Mouse (Mus musculus) hindbrain, embryonic 10.5 days (tissue): ENCODE measurements around the gene Reep6. TPM values are rescaled to one million over a fixed set of nuclear protein-coding genes. Genes with fewer than 3 reads are reported as not detected.

Experiments
- DNase-seq: peaks from one replicate; pipeline ENCODE4 v3.0.0-alpha.2; 2017; ENCODE audit warnings: low spot score
- H3K27ac ChIP-seq: fragments of 300-500 bp; sonication (generic); 2 replicates; pipeline ENCODE4 v1.5.1; 2016; ENCODE audit warnings: mild to moderate bottlenecking, moderate library complexity
- H3K27me3 ChIP-seq: fragments of 300-500 bp; sonication (generic); 2 replicates; pipeline ENCODE4 v1.6.1; 2016; ENCODE audit warnings: mild to moderate bottlenecking; ENCODE audit not compliant: poor library complexity, insufficient read depth, severe bottlenecking
- H3K36me3 ChIP-seq: fragments of 300-500 bp; sonication (generic); 2 replicates; pipeline ENCODE4 v1.6.1; 2016; ENCODE audit warnings: mild to moderate bottlenecking, moderate library complexity
- H3K4me1 ChIP-seq: fragments of 300-500 bp; sonication (generic); replicated peaks from 2 replicates; pipeline ENCODE4 v1.6.1; 2016; ENCODE audit warnings: mild to moderate bottlenecking
- H3K4me3 ChIP-seq: fragments of 300-500 bp; sonication (generic); 2 replicates; pipeline ENCODE4 v1.5.1; 2016; ENCODE audit warnings: mild to moderate bottlenecking, moderate library complexity
- H3K9me3 ChIP-seq: fragments of 300-500 bp; sonication (generic); 2 replicates; pipeline ENCODE4 v1.6.1; 2016; ENCODE audit warnings: mild to moderate bottlenecking, moderate library complexity
- WGBS: fragments of 180-500 bp; shearing (Covaris S2); methylation state at CpG from one replicate; pipeline ENCODE4 v1.1.7; 2016; 5-methylcytosine and 5-hydroxymethylcytosine counted together
- polyA plus RNA-seq: library from polyadenylated mRNA; unstranded; fragments of >200 nt; fragmentation: Nextera tagmentation; extraction: Ambion mirVana; gene quantifications from 2 replicates; pipeline ENCODE4 v1.2.1, GENCODE M21; 2016

The Reep6 gene
- polyA plus RNA-seq, 1 experiment from 2014 or later: 7.2 TPM

DNA sequence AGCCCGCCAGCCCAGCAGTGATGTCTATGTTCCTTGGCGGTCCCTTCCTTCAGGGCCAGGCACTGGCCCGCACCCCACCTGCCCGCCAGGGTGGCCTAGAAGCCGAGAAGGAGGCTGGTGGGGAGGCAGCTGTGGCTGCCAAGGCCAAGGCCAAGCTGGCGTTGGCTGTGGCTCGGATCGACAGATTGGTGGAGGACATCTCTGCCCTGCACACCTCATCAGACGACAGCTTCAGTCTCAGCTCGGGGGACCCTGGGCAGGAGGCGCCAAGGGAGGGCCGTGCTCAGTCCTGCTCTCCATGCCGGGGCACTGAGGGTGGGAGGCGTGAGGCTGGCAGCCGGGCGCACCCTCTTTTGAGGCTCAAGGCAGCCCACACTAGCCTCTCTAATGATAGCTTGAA is 18.2 kb upstream of the Reep6 start:
- H3K36me3 ChIP-seq: peaks cover 99% of the 10 kb centered on the region
- WGBS: 88% methylated on average over 16 of the region's 16 CpGs
- H3K27me3 ChIP-seq: peaks cover 89% of the 10 kb centered on the region
- DNase-seq: no peak
- no peaks in the 10 kb centered on the region for H3K9me3 ChIP-seq
- H3K27ac ChIP-seq: no peak overlapping the region
- H3K4me3 ChIP-seq: no peak overlapping the region
- peaks cover 39% of the 10 kb centered on the region for H3K4me1 ChIP-seq

- H3K36me3 ChIP-seq: peaks cover 99% of the 10 kb centered on the region
- peaks cover 50% of the 10 kb centered on the region for H3K4me1 ChIP-seq
- 0 out of 2 replicates have a peak overlapping the region, but pooled peaks have one; percentile 14 for H3K4me3 ChIP-seq
- 75% methylated on average over 54 of the region's 54 CpGs for WGBS
- H3K27me3 ChIP-seq: peaks cover 89% of the 10 kb centered on the region
- no peak for DNase-seq
- H3K9me3 ChIP-seq: no peaks in the 10 kb centered on the region
- no peak overlapping the region for H3K27ac ChIP-seq
Observed at GRCm38 (mm10) chr10:80312586-80313504, 16.9 kb upstream of the Reep6 start.

DNA sequence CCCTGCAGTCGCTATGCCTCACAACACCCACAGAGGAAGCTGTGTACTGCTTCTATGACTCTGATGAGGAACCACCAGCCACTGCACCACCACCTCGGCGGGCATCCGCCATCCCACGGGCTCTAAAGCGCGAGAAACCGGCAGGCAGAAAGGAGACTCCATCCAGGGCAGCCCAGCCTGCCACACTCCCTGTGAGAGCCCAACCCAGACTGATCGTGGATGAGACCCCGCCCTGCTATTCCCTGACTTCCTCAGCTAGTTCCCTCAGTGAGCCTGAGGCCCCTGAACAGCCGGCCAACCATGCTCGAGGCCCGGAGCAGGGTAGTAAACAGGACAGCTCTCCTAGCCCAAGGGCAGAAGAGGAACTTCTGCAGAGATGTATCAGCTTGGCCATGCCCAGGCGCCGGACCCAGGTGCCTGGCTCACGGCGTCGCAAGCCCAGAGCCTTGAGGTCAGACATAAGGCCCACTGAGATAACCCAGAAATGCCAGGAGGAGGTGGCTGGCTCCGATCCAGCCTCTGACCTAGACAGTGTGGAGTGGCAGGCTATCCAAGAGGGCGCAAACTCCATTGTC is 16.0 kb upstream of the Reep6 start:
- Histone ChIP-seq H3K27ac (0 out of 2 replicates have a peak overlapping the region, but pooled peaks have one; percentile 23), H3K36me3 (peaks cover 99% of the 10 kb centered on the region), H3K4me3 (peak overlapping the region; percentile 9; the same call in 1 of the 2 replicates), H3K27me3 (peaks cover 89% of the 10 kb centered on the region), H3K9me3 (no peaks in the 10 kb centered on the region), H3K4me1 (peaks cover 58% of the 10 kb centered on the region)
- WGBS: 59% methylated on average over 20 of the region's 20 CpGs
- no peak for DNase-seq

DNA sequence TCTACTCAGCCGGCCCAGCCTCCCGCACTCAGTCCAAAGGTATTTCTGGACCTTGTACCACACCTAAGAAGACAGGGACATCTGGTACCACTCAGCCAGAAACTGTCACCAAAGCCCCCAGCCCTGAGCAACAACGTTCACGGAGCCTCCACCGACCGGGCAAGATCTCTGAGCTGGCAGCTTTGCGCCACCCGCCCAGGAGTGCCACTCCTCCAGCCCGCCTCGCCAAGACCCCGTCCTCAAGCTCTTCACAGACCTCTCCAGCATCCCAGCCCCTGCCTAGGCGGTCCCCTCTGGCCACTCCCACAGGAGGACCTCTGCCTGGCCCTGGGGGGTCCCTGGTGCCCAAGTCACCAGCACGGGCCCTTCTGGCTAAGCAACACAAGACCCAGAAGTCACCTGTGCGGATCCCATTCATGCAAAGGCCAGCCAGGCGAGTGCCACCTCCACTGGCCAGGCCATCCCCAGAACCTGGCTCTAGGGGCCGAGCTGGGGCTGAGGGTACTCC is 15.2 kb upstream of the Reep6 start:
- Histone ChIP-seq H3K9me3 (no peaks in the 10 kb centered on the region), H3K36me3 (peaks cover 97% of the 10 kb centered on the region), H3K27ac (no peak overlapping the region), H3K4me3 (0 out of 2 replicates have a peak overlapping the region, but pooled peaks have one; percentile 4), H3K27me3 (peaks cover 83% of the 10 kb centered on the region), H3K4me1 (peaks cover 66% of the 10 kb centered on the region)
- WGBS: 54% methylated on average over 16 of the region's 16 CpGs
- DNase-seq: no peak

- peaks cover 90% of the 10 kb centered on the region for H3K36me3 ChIP-seq
- DNase-seq: no peak
- peaks cover 73% of the 10 kb centered on the region for H3K4me1 ChIP-seq
- 52% methylated on average over 27 of the region's 27 CpGs for WGBS
- peaks cover 78% of the 10 kb centered on the region for H3K27me3 ChIP-seq
- H3K27ac ChIP-seq: 0 out of 2 replicates have a peak overlapping the region, but pooled peaks have one; percentile 2
- H3K9me3 ChIP-seq: no peaks in the 10 kb centered on the region
- H3K4me3 ChIP-seq: 0 out of 2 replicates have a peak overlapping the region, but pooled peaks have one; percentile 4
Observed at GRCm38 (mm10) chr10:80315315-80315714, 14.4 kb upstream of the Reep6 start.

DNA sequence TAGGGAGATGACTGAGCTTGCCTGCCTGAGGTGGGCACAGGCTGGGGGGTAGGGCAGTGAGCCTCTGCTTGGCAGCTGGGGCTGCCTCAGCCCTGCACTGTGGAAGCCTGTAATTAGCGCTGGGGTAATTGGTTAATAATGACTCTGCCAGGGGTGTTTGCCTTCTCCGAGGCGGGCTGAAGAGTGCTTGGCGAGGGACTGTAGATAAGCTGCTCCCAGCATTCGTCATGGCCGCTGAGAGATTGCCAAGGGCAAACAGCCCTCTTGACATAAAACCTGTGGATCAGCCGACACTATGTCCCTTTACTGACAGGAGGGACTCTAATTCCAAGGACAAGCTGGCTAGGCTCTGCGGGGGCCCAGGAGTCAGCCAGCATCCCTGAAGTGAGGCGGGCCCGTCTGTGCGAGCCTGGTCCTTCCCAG is 13.4 kb upstream of the Reep6 start:
- peaks cover 79% of the 10 kb centered on the region for H3K4me1 ChIP-seq
- H3K4me3 ChIP-seq: no peak overlapping the region
- H3K27me3 ChIP-seq: peaks cover 67% of the 10 kb centered on the region
- H3K27ac ChIP-seq: no peak overlapping the region
- 44% methylated on average over 11 of the region's 11 CpGs for WGBS
- H3K36me3 ChIP-seq: peaks cover 80% of the 10 kb centered on the region
- no peaks in the 10 kb centered on the region for H3K9me3 ChIP-seq
- DNase-seq: no peak

DNA sequence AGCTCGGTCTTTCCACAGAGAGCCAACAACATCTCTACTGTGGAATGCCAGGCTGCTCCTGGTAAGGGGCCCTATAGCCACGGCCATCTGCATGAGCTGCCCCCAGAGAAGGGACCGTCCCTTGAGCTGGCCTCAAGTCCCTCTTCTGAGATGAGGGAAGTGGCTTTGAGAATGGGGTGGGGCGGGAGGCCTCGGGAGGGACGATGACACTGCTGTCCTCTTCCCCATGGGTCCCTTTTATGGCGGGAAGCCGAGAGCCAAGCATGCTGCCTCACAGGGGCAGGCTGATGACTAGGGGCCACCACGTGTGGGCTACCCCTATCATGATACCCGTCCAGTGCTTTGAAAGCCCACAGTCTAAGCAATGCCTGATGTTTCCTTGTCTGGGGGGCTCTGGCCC is 12.7 kb upstream of the Reep6 start:
- 66% methylated on average over 10 of the region's 10 CpGs for WGBS
- Histone ChIP-seq H3K4me1 (peaks cover 86% of the 10 kb centered on the region), H3K36me3 (peaks cover 73% of the 10 kb centered on the region), H3K27me3 (peaks cover 67% of the 10 kb centered on the region), H3K27ac (no peak overlapping the region), H3K9me3 (no peaks in the 10 kb centered on the region), H3K4me3 (peak overlapping the region; percentile 78; the same call in 1 of the 2 replicates)
- no peak for DNase-seq

DNA sequence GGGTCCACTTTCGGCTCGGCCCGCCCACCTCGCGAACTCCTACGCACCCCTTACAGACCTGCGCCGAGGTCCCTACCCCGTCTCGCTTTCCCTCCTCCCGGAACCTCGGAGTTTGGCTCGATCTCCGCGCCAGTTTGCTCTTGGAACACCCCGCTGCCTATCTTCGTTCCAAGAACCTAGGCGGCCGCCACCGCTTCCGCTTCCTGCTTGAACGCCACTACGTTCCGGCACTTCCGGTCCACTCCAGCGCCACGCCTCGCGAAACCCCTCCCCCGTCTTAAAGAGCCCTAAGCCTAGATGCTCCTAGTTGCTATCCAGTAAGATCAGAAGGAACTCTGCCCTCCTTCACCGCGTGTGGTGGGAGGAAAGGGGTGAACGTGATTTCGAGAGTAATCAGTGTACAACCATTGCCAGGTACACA is 9.4 kb upstream of the Reep6 start, which contains the start of gene 2310011J03Rik:
2310011J03Rik (minus strand) TSS at position 198 of the 421 bp plus-strand sequence.
- peak; percentile 92 for DNase-seq
- Histone ChIP-seq H3K4me1 (peaks cover 77% of the 10 kb centered on the region), H3K4me3 (peak within 1 kb of the TSS; percentile 78), H3K9me3 (no peaks in the 10 kb centered on the region), H3K27ac (peak within 1 kb of the TSS; percentile 85), H3K36me3 (peaks cover 40% of the 10 kb centered on the region), H3K27me3 (peaks cover 62% of the 10 kb centered on the region)
- under 1% methylated on average over 34 of the region's 34 CpGs for WGBS

- Histone ChIP-seq H3K27ac (0 out of 2 replicates have a peak overlapping the region, but pooled peaks have one; percentile 19), H3K36me3 (peaks cover 32% of the 10 kb centered on the region), H3K4me1 (peaks cover 69% of the 10 kb centered on the region), H3K4me3 (peak overlapping the region; percentile 73; the same call in 1 of the 2 replicates), H3K27me3 (peaks cover 62% of the 10 kb centered on the region), H3K9me3 (no peaks in the 10 kb centered on the region)
- 79% methylated on average over 6 of the region's 6 CpGs for WGBS
- DNase-seq: no peak
Observed at GRCm38 (mm10) chr10:80321014-80321669, 8.6 kb upstream of the Reep6 start.

DNA sequence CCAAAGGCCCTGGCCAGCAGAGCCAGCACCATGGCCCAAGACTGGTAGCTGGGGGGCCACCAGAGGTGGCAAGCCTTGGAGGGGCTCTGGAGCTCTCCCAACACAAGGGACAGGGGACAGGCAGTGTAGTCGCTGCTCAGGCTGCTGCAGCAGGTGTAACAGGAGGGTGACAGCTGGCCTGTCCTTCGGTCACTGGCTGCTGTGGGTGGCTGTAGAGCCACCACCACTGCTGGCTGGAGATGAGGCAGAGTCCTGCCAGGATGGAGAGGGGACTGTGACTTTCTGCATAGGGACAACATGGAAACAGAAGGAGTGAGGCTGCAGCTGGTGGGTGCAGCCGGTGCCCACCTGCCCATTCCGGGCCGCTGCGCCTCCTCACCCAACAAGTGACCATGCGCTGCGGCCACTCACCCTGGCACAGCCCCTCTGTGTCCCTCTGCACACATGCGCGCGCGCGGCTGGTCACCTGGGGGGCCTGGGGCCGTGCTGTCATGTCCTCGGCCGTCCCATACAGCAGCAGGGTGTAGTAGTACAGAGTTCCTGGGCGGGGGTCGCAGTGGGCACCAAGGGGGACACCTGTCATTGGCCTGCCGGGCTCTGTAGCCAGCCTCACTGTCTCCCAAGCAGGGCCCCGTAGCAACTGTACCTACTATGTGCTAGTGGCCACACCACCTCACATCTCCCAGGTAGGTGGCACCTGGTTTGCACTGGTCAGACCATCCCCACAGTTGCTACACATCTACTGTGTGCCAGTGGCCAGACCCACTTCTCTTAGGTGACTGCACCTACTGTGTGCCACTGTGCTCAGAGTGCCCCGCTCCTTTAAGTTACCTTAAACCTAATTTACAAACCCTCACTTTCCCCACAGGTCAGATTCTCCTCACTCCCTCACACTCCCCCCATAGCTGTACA is 7.8 kb upstream of the Reep6 start:
- H3K36me3 ChIP-seq: peaks cover 24% of the 10 kb centered on the region
- peak overlapping the region; percentile 73 for H3K4me3 ChIP-seq
- H3K27me3 ChIP-seq: peaks cover 58% of the 10 kb centered on the region
- WGBS: 90% methylated on average over 21 of the region's 21 CpGs
- H3K4me1 ChIP-seq: peaks cover 62% of the 10 kb centered on the region
- no peaks in the 10 kb centered on the region for H3K9me3 ChIP-seq
- H3K27ac ChIP-seq: peak overlapping the region; percentile 19; the same call in 1 of the 2 replicates
- DNase-seq: no peak

DNA sequence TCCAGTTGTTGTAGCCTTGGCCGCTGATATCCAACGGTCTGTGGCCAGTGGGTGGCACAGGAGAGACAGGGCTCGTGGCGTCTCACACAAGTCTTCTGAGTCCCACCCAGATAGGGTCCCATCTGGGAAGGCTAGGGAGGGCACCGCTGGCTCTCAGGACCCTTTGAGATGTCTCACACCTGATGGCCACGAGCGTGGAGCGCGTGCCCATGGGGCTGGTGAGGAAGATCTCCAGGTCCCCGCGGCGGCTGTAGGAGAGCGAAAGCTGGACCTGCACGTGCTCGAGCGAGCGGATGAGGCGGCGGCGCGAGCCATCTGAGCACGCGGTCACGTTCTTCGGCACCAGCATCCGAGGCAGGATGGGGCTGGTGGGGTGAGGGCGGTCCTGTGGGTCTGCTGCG is 6.9 kb upstream of the Reep6 start:
- peaks cover 15% of the 10 kb centered on the region for H3K36me3 ChIP-seq
- no peak for DNase-seq
- peaks cover 54% of the 10 kb centered on the region for H3K4me1 ChIP-seq
- H3K9me3 ChIP-seq: no peaks in the 10 kb centered on the region
- WGBS: 4% methylated on average over 28 of the region's 28 CpGs
- peaks cover 56% of the 10 kb centered on the region for H3K27me3 ChIP-seq
- peak overlapping the region; percentile 73 for H3K4me3 ChIP-seq
- H3K27ac ChIP-seq: peak overlapping the region; percentile 85
